Comparison of ENCODE assay signal across 16 mouse cellular contexts in genomic region chr2:102314610-102315009, GRCm38 (mm10).
A peak's percentile ranks its signal among the peaks of the same experiment; 100 is the strongest.
DNase-seq lines count a peak whose midpoint lies in the region; ATAC-seq lines count a peak whose summit lies in the region.
"Had no signal": no experiment of that assay in that cellular context is flagged by ENCODE, and none has a peak within 500 bp of the region (broad histone marks: within the 10 kb centered on the region; RNA-seq: fewer than 3 reads in every experiment).

No protein-coding gene starts in this region.

- intact Hi-C loops in heart, postnatal 14 days (cut with DNase I), result no loop called here
- intact Hi-C loops in gastrocnemius, postnatal 36 days (cut with DNase I), result loop anchor here (10.0 kb wide), 1 partner anchor 90 kb away; the partner anchor contains the start of gene Trim44

- no peak overlapping the region for H3K4me3 ChIP-seq in heart, embryonic 13.5 days
- H3K4me3 ChIP-seq in lung, embryonic 16.5 days (ENCODE audit: low read length), result no peak overlapping the region
- H3K4me3 ChIP-seq: heart, embryonic 15.5 days; stomach, embryonic 15.5 days had no signal

- WGBS in heart, embryonic 13.5 days, result 5% methylated on average over 1 of the region's 1 CpGs
- 25% methylated on average over 1 of the region's 1 CpGs for WGBS in lung, embryonic 16.5 days

- no peak overlapping the region for H3K4me2 ChIP-seq in heart, embryonic 13.5 days
- no peak overlapping the region for H3K4me2 ChIP-seq in lung, embryonic 16.5 days (ENCODE audit: low read depth, low read length)
- H3K4me2 ChIP-seq: heart, embryonic 15.5 days; liver, embryonic 11.5 days; stomach, embryonic 15.5 days had no signal

- no peak for ATAC-seq in heart, embryonic 13.5 days (ENCODE audit: extremely low read depth, insufficient number of reproducible peaks, low FRiP score, low TSS enrichment)
- peak; percentile 41; the same call in 1 of the 2 replicates for ATAC-seq in lung, embryonic 16.5 days (ENCODE audit: low read depth)

- H3K27ac ChIP-seq in heart, embryonic 13.5 days (replicated peaks), result peak overlapping the region; percentile 15; the same call in 1 of the 2 replicates
- H3K27ac ChIP-seq in lung, embryonic 16.5 days (ENCODE audit: low read length), result no peak overlapping the region
- H3K27ac ChIP-seq: stomach, embryonic 15.5 days had no signal

- peaks cover 36% of the 10 kb centered on the region for H3K4me1 ChIP-seq in heart, embryonic 13.5 days
- peaks cover 5% of the 10 kb centered on the region; the same call in 1 of the 2 replicates for H3K4me1 ChIP-seq in lung, embryonic 16.5 days (replicated peaks; ENCODE audit: control insufficient read depth, insufficient read depth, low read length)
- H3K4me1 ChIP-seq: stomach, embryonic 15.5 days had no signal

- H3K9me3 ChIP-seq in heart, embryonic 13.5 days, result no peaks in the 10 kb centered on the region
- no peaks in the 10 kb centered on the region for H3K9me3 ChIP-seq in lung, embryonic 16.5 days (ENCODE audit: control insufficient read depth, low read length)
- H3K9me3 ChIP-seq: heart, embryonic 15.5 days; stomach, embryonic 15.5 days had no signal

- H3K36me3 ChIP-seq in heart, embryonic 13.5 days, result no peaks in the 10 kb centered on the region
- H3K36me3 ChIP-seq in lung, embryonic 16.5 days (ENCODE audit: control insufficient read depth, insufficient read depth, low read length), result no peaks in the 10 kb centered on the region
- H3K36me3 ChIP-seq: heart, embryonic 15.5 days; stomach, embryonic 15.5 days had no signal

- no peak for DNase-seq in heart, postnatal 14 days
- DNase-seq in lung, postnatal 14 days, result no peak
- peak; percentile 40 for DNase-seq in NIH3T3 (ENCODE audit: low read depth)
- DNase-seq in gonadal fat pad, adult 2 months (ENCODE audit: low read depth), result peak; percentile 89
- no peak for DNase-seq in gastrocnemius, postnatal 36 days
- DNase-seq: cerebellum, adult 9-10 months; kidney, adult 18-20 months; kidney, postnatal 10 days; lung, postnatal 10 days; retina, postnatal 1 day; thymus, adult 18-20 months had no signal

- no peak overlapping the region for H3K9ac ChIP-seq in heart, embryonic 13.5 days
- no peak overlapping the region for H3K9ac ChIP-seq in lung, embryonic 16.5 days (ENCODE audit: low read length)
- H3K9ac ChIP-seq: heart, embryonic 15.5 days; stomach, embryonic 15.5 days had no signal

- no peaks in the 10 kb centered on the region for H3K27me3 ChIP-seq in heart, embryonic 13.5 days (replicated peaks)
- no peaks in the 10 kb centered on the region for H3K27me3 ChIP-seq in lung, embryonic 16.5 days (ENCODE audit: control insufficient read depth, insufficient read depth, low read depth, low read length)
- H3K27me3 ChIP-seq: heart, embryonic 15.5 days; stomach, embryonic 15.5 days had no signal

Comparison
In these comparisons a context has a peak if more than half of its experiments do, and no peak if none do; other contexts are left out.
1. DNase-seq: peak in NIH3T3 (single experiment) and gonadal fat pad, adult 2 months (single experiment); none in heart, postnatal 14 days (0 of 2), lung, postnatal 14 days (single experiment) and gastrocnemius, postnatal 36 days (0 of 2).